Mouse (Mus musculus): ENCODE measurements around the gene Hist1h2bn. TPM values are rescaled to one million over a fixed set of nuclear protein-coding genes. Genes with fewer than 3 reads are reported as not detected.

The Hist1h2bn gene
- polyA plus RNA-seq, 1 experiment from 2014 or later = 1.1 TPM

Small RNAs within 50 kb of the gene (microRNA-seq; reads per million reads assigned to microRNA genes)
- gene Gm44346 = not detected
- gene Gm44357 = not detected
- gene Gm44367 = not detected
- gene Gm44454 = not detected

Other genes with a start within 250 kb of the Hist1h2bn start
- 6.6 and 6.8 TPM in 2 replicates for gene Zkscan8, start 223.0 kb upstream of the Hist1h2bn start, polyA plus RNA-seq (2016; fragmentation: Nextera tagmentation; extraction: Ambion mirVana)
- gene Olfr1366, start 211.3 kb upstream of the Hist1h2bn start, polyA plus RNA-seq (2016; fragmentation: Nextera tagmentation; extraction: Ambion mirVana) = 0.06 and 0.10 TPM in 2 replicates
- 0.04 and 0.05 TPM in 2 replicates for gene Olfr1535, start 194.2 kb upstream of the Hist1h2bn start, polyA plus RNA-seq (2016; fragmentation: Nextera tagmentation; extraction: Ambion mirVana)
- not detected in 2 replicates for gene Olfr1364, start 172.4 kb upstream of the Hist1h2bn start, polyA plus RNA-seq (2016; fragmentation: Nextera tagmentation; extraction: Ambion mirVana)
- not detected in 2 replicates for gene Olfr1362, start 140.1 kb upstream of the Hist1h2bn start, polyA plus RNA-seq (2016; fragmentation: Nextera tagmentation; extraction: Ambion mirVana)
- not detected in 2 replicates for gene Olfr11, start 111.6 kb upstream of the Hist1h2bn start, polyA plus RNA-seq (2016; fragmentation: Nextera tagmentation; extraction: Ambion mirVana)
- not detected in 2 replicates for gene Olfr1361, start 90.7 kb upstream of the Hist1h2bn start, polyA plus RNA-seq (2016; fragmentation: Nextera tagmentation; extraction: Ambion mirVana)
- not detected in 2 replicates for gene Olfr1360, start 76.7 kb upstream of the Hist1h2bn start, polyA plus RNA-seq (2016; fragmentation: Nextera tagmentation; extraction: Ambion mirVana)
- not detected in 2 replicates for gene Olfr1359, start 56.0 kb upstream of the Hist1h2bn start, polyA plus RNA-seq (2016; fragmentation: Nextera tagmentation; extraction: Ambion mirVana)
- gene Hist1h2bl, start 38.0 kb upstream of the Hist1h2bn start, polyA plus RNA-seq (2016; fragmentation: Nextera tagmentation; extraction: Ambion mirVana) = 0.91 TPM in 1 of 2 replicates, not detected in the other
- gene Hist1h2ai, start 37.7 kb upstream of the Hist1h2bn start, polyA plus RNA-seq (2016; fragmentation: Nextera tagmentation; extraction: Ambion mirVana) = 5.4 and 6.6 TPM in 2 replicates
- gene Hist1h3h, start 36.5 kb upstream of the Hist1h2bn start, polyA plus RNA-seq (2016; fragmentation: Nextera tagmentation; extraction: Ambion mirVana) = 2.0 TPM in 2 replicates
- 1.4 and 2.5 TPM in 2 replicates for gene Hist1h2bm, start 32.1 kb upstream of the Hist1h2bn start, polyA plus RNA-seq (2016; fragmentation: Nextera tagmentation; extraction: Ambion mirVana)
- gene Hist1h4j, start 19.1 kb upstream of the Hist1h2bn start, polyA plus RNA-seq (2016; fragmentation: Nextera tagmentation; extraction: Ambion mirVana) = 0.31 and 0.68 TPM in 2 replicates
- gene Hist1h4k, start 3.6 kb upstream of the Hist1h2bn start, polyA plus RNA-seq (2016; fragmentation: Nextera tagmentation; extraction: Ambion mirVana) = 0.80 TPM in 1 of 2 replicates, not detected in the other
- 7.0 and 11.4 TPM in 2 replicates for gene Hist1h2ak, start 296 bp upstream of the Hist1h2bn start, polyA plus RNA-seq (2016; fragmentation: Nextera tagmentation; extraction: Ambion mirVana)
- 12.4 and 12.5 TPM in 2 replicates for gene Hist1h1b, start 26.5 kb downstream of the Hist1h2bn start, polyA plus RNA-seq (2016; fragmentation: Nextera tagmentation; extraction: Ambion mirVana)
- gene Hist1h3i, start 29.2 kb downstream of the Hist1h2bn start, polyA plus RNA-seq (2016; fragmentation: Nextera tagmentation; extraction: Ambion mirVana) = 54.7 and 68.0 TPM in 2 replicates
- gene Hist1h2an, start 33.1 kb downstream of the Hist1h2bn start, polyA plus RNA-seq (2016; fragmentation: Nextera tagmentation; extraction: Ambion mirVana) = 1.3 and 6.2 TPM in 2 replicates
- gene Hist1h2bp, start 33.3 kb downstream of the Hist1h2bn start, polyA plus RNA-seq (2016; fragmentation: Nextera tagmentation; extraction: Ambion mirVana) = 1.3 and 1.4 TPM in 2 replicates
- 8.4 and 12.7 TPM in 2 replicates for gene Hist1h2bq, start 56.1 kb downstream of the Hist1h2bn start, polyA plus RNA-seq (2016; fragmentation: Nextera tagmentation; extraction: Ambion mirVana)
- 2.6 TPM in 1 of 2 replicates, not detected in the other for gene Hist1h2ao, start 56.3 kb downstream of the Hist1h2bn start, polyA plus RNA-seq (2016; fragmentation: Nextera tagmentation; extraction: Ambion mirVana)
- not detected in 2 replicates for gene Hist1h4m, start 57.6 kb downstream of the Hist1h2bn start, polyA plus RNA-seq (2016; fragmentation: Nextera tagmentation; extraction: Ambion mirVana)
- 8.4 and 15.5 TPM in 2 replicates for gene Hist1h4n, start 78.1 kb downstream of the Hist1h2bn start, polyA plus RNA-seq (2016; fragmentation: Nextera tagmentation; extraction: Ambion mirVana)
- 2,122 and 2,141 TPM in 2 replicates for gene Hist1h2ap, start 79.4 kb downstream of the Hist1h2bn start, polyA plus RNA-seq (2016; fragmentation: Nextera tagmentation; extraction: Ambion mirVana)
- gene Hist1h2br, start 79.6 kb downstream of the Hist1h2bn start, polyA plus RNA-seq (2016; fragmentation: Nextera tagmentation; extraction: Ambion mirVana) = 8.1 and 12.8 TPM in 2 replicates
- 7.5 and 8.3 TPM in 2 replicates for gene Zfp184, start 191.0 kb downstream of the Hist1h2bn start, polyA plus RNA-seq (2016; fragmentation: Nextera tagmentation; extraction: Ambion mirVana)
- gene Pom121l2, start 227.1 kb downstream of the Hist1h2bn start, polyA plus RNA-seq (2016; fragmentation: Nextera tagmentation; extraction: Ambion mirVana) = 0.13 and 0.14 TPM in 2 replicates

All from heart, embryonic 12.5 days (tissue).